Mouse (Mus musculus): Measurements from ENCODE around the gene Phc3. TPM values are rescaled to one million over a fixed set of nuclear protein-coding genes. Genes with fewer than 3 reads are reported as not detected.
A peak's percentile ranks its signal among the peaks of the same experiment; 100 is the strongest.

The Phc3 gene
- polyA plus RNA-seq, 1 experiment from 2014 or later = 7.0 TPM

- H3K36me3 ChIP-seq = peaks cover 26% of the 10 kb centered on the region
- peak overlapping the region; percentile 93 for H3K4me3 ChIP-seq (replicated peaks)
- ATAC-seq (replicated peaks; ENCODE audit: low FRiP score) = peak; percentile 77
- peak overlapping the region; percentile 89 for H3K9ac ChIP-seq
- no peaks in the 10 kb centered on the region for H3K9me3 ChIP-seq (replicated peaks)
- peak overlapping the region; percentile 62 for H3K4me2 ChIP-seq
- peaks cover 9% of the 10 kb centered on the region for H3K4me1 ChIP-seq
- no peaks in the 10 kb centered on the region for H3K27me3 ChIP-seq
- H3K27ac ChIP-seq = peak overlapping the region; percentile 86
- WGBS = under 1% methylated on average over 48 of the region's 54 CpGs
These were observed 603 bp downstream of the Phc3 start for GRCm38 (mm10) chr3:30968531-30969092.

- ATAC-seq (replicated peaks; ENCODE audit: low FRiP score) = no peak
- WGBS = 93% methylated on average over 13 of the region's 13 CpGs
- H3K27ac ChIP-seq = no peak overlapping the region
- H3K27me3 ChIP-seq = no peaks in the 10 kb centered on the region
- no peak overlapping the region for H3K9ac ChIP-seq
- no peak overlapping the region for H3K4me2 ChIP-seq
- H3K4me1 ChIP-seq = peaks cover 9% of the 10 kb centered on the region
- H3K9me3 ChIP-seq (replicated peaks) = no peaks in the 10 kb centered on the region
- H3K36me3 ChIP-seq = peaks cover 50% of the 10 kb centered on the region
- H3K4me3 ChIP-seq (replicated peaks) = no peak overlapping the region
These were observed 3.6 kb downstream of the Phc3 start for GRCm38 (mm10) chr3:30965644-30966043.

GRCm38 (mm10) chr3:30964216-30964615, 5.0 kb downstream of the Phc3 start:
- Histone ChIP-seq H3K4me1 (peaks cover 6% of the 10 kb centered on the region), H3K36me3 (peaks cover 64% of the 10 kb centered on the region), H3K4me3 (replicated peaks) (no peak overlapping the region), H3K27me3 (no peaks in the 10 kb centered on the region), H3K9me3 (replicated peaks) (no peaks in the 10 kb centered on the region), H3K4me2 (no peak overlapping the region), H3K9ac (no peak overlapping the region), H3K27ac (no peak overlapping the region)
- no peak for ATAC-seq (replicated peaks; ENCODE audit: low FRiP score)
- WGBS = 85% methylated on average over 3 of the region's 3 CpGs

- H3K9me3 ChIP-seq (replicated peaks) = no peaks in the 10 kb centered on the region
- H3K27ac ChIP-seq = no peak overlapping the region
- WGBS = 97% methylated on average over 4 of the region's 4 CpGs
- no peak overlapping the region for H3K9ac ChIP-seq
- H3K4me1 ChIP-seq = peaks cover 4% of the 10 kb centered on the region
- no peak for ATAC-seq (replicated peaks; ENCODE audit: low FRiP score)
- H3K4me2 ChIP-seq = no peak overlapping the region
- peaks cover 75% of the 10 kb centered on the region for H3K36me3 ChIP-seq
- no peak overlapping the region for H3K4me3 ChIP-seq (replicated peaks)
- H3K27me3 ChIP-seq = no peaks in the 10 kb centered on the region
These were observed 6.1 kb downstream of the Phc3 start for GRCm38 (mm10) chr3:30963100-30963499.

GRCm38 (mm10) chr3:30959868-30960831, 9.1 kb downstream of the Phc3 start:
- H3K4me2 ChIP-seq = no peak overlapping the region
- WGBS = 71% methylated on average over 7 of the region's 7 CpGs
- H3K4me3 ChIP-seq (replicated peaks) = no peak overlapping the region
- ATAC-seq (replicated peaks; ENCODE audit: low FRiP score) = no peak
- peak overlapping the region; percentile 15; the same call in 1 of the 2 replicates for H3K27ac ChIP-seq
- no peak overlapping the region for H3K9ac ChIP-seq
- peaks cover 92% of the 10 kb centered on the region for H3K36me3 ChIP-seq
- H3K27me3 ChIP-seq = no peaks in the 10 kb centered on the region
- no peaks in the 10 kb centered on the region for H3K9me3 ChIP-seq (replicated peaks)
- no peaks in the 10 kb centered on the region for H3K4me1 ChIP-seq

GRCm38 (mm10) chr3:30958709-30959108, 10.5 kb downstream of the Phc3 start:
- Histone ChIP-seq H3K36me3 (peaks cover 90% of the 10 kb centered on the region), H3K27ac (no peak overlapping the region), H3K4me3 (replicated peaks) (no peak overlapping the region), H3K4me2 (no peak overlapping the region), H3K27me3 (no peaks in the 10 kb centered on the region), H3K9me3 (replicated peaks) (no peaks in the 10 kb centered on the region), H3K4me1 (no peaks in the 10 kb centered on the region), H3K9ac (no peak overlapping the region)
- no peak for ATAC-seq (replicated peaks; ENCODE audit: low FRiP score)
- WGBS = 92% methylated on average over 2 of the region's 2 CpGs

- ATAC-seq (replicated peaks; ENCODE audit: low FRiP score) = no peak
- Histone ChIP-seq H3K4me2 (no peak overlapping the region), H3K36me3 (peaks cover 86% of the 10 kb centered on the region), H3K4me1 (no peaks in the 10 kb centered on the region), H3K9me3 (replicated peaks) (no peaks in the 10 kb centered on the region), H3K27ac (no peak overlapping the region), H3K4me3 (replicated peaks) (no peak overlapping the region), H3K27me3 (no peaks in the 10 kb centered on the region), H3K9ac (no peak overlapping the region)
- 94% methylated on average over 6 of the region's 6 CpGs for WGBS
These were observed 12.9 kb downstream of the Phc3 start for GRCm38 (mm10) chr3:30956327-30956726.

GRCm38 (mm10) chr3:30952273-30953070, 16.7 kb downstream of the Phc3 start:
- no peak for ATAC-seq (replicated peaks; ENCODE audit: low FRiP score)
- peaks cover 75% of the 10 kb centered on the region for H3K36me3 ChIP-seq
- 87% methylated on average over 12 of the region's 12 CpGs for WGBS
- H3K9me3 ChIP-seq (replicated peaks) = no peaks in the 10 kb centered on the region
- no peak overlapping the region for H3K9ac ChIP-seq
- H3K4me2 ChIP-seq = no peak overlapping the region
- no peaks in the 10 kb centered on the region for H3K4me1 ChIP-seq
- H3K27me3 ChIP-seq = no peaks in the 10 kb centered on the region
- H3K27ac ChIP-seq = no peak overlapping the region
- H3K4me3 ChIP-seq (replicated peaks) = no peak overlapping the region

GRCm38 (mm10) chr3:30951652-30952051, 17.6 kb downstream of the Phc3 start:
- Histone ChIP-seq H3K4me1 (no peaks in the 10 kb centered on the region), H3K36me3 (peaks cover 75% of the 10 kb centered on the region), H3K9ac (no peak overlapping the region), H3K27ac (no peak overlapping the region), H3K9me3 (replicated peaks) (no peaks in the 10 kb centered on the region), H3K27me3 (no peaks in the 10 kb centered on the region), H3K4me2 (no peak overlapping the region), H3K4me3 (replicated peaks) (no peak overlapping the region)
- WGBS = 80% methylated on average over 3 of the region's 3 CpGs
- ATAC-seq (replicated peaks; ENCODE audit: low FRiP score) = no peak

- no peaks in the 10 kb centered on the region for H3K27me3 ChIP-seq
- no peaks in the 10 kb centered on the region for H3K9me3 ChIP-seq (replicated peaks)
- no peak overlapping the region for H3K27ac ChIP-seq
- no peak overlapping the region for H3K9ac ChIP-seq
- H3K36me3 ChIP-seq = peaks cover 59% of the 10 kb centered on the region
- ATAC-seq (replicated peaks; ENCODE audit: low FRiP score) = no peak
- 0 out of 2 replicates have a peak, but pooled peaks cover 4% of the 10 kb centered on the region for H3K4me1 ChIP-seq
- H3K4me3 ChIP-seq (replicated peaks) = no peak overlapping the region
- H3K4me2 ChIP-seq = no peak overlapping the region
These were observed 34.8 kb downstream of the Phc3 start for GRCm38 (mm10) chr3:30934384-30934783.

- Histone ChIP-seq H3K9me3 (replicated peaks) (no peaks in the 10 kb centered on the region), H3K4me1 (0 out of 2 replicates have a peak, but pooled peaks cover 2% of the 10 kb centered on the region), H3K4me2 (no peak overlapping the region), H3K27me3 (no peaks in the 10 kb centered on the region), H3K27ac (no peak overlapping the region), H3K9ac (no peak overlapping the region), H3K36me3 (peaks cover 47% of the 10 kb centered on the region), H3K4me3 (replicated peaks) (no peak overlapping the region)
- 66% methylated on average over 3 of the region's 3 CpGs for WGBS
- ATAC-seq (replicated peaks; ENCODE audit: low FRiP score) = no peak
These were observed 39.4 kb downstream of the Phc3 start for GRCm38 (mm10) chr3:30929828-30930227.

- Histone ChIP-seq H3K4me3 (replicated peaks) (no peak overlapping the region), H3K36me3 (peaks cover 45% of the 10 kb centered on the region), H3K27ac (no peak overlapping the region), H3K9me3 (replicated peaks) (no peaks in the 10 kb centered on the region), H3K9ac (no peak overlapping the region), H3K4me1 (no peaks in the 10 kb centered on the region), H3K27me3 (no peaks in the 10 kb centered on the region), H3K4me2 (no peak overlapping the region)
- no peak for ATAC-seq (replicated peaks; ENCODE audit: low FRiP score)
- WGBS = 98% methylated on average over 3 of the region's 3 CpGs
These were observed 41.6 kb downstream of the Phc3 start for GRCm38 (mm10) chr3:30927664-30928063.

All from kidney, embryonic 15.5 days (tissue).